Mouse (Mus musculus) lung, postnatal 0 days (tissue): Measurements from ENCODE around the gene Ofd1.

ENCODE experiments used
- CTCF ChIP-seq: IDR thresholded peaks from 2 replicates; pipeline ENCODE4 v1.5.1; 2016; ENCODE audit warnings: antibody characterized with exemption, mild to moderate bottlenecking
- EP300 ChIP-seq: IDR thresholded peaks from 2 replicates; pipeline ENCODE4 v1.6.1; 2016; ENCODE audit warnings: antibody characterized with exemption, mild to moderate bottlenecking, control low read depth

GRCm38 (mm10) chrX:166359927-166360440, 80.5 kb downstream of the Ofd1 start:
- no peak for TF ChIP-seq EP300
- no peak for TF ChIP-seq CTCF
